Mouse (Mus musculus) small intestine, adult 2 months (tissue): ENCODE measurements around the gene Lrr1.

Experiments
- CTCF ChIP-seq: fragments of 200-500 bp; IDR thresholded peaks from 2 replicates; pipeline ENCODE4 v1.5.1; 2012; ENCODE audit warnings: low read depth, mild to moderate bottlenecking, control low read depth, inconsistent platforms, low read length, moderate library complexity, mixed read lengths; ENCODE audit not compliant: insufficient replicate concordance, insufficient read length; ENCODE audit errors: extremely low read depth
- POLR2A ChIP-seq: fragments of 200-500 bp; IDR thresholded peaks from 2 replicates; pipeline ENCODE4 v1.6.1; 2012; ENCODE audit warnings: low read depth, mild to moderate bottlenecking, control low read depth, inconsistent platforms, low read length, moderate library complexity

GRCm38 (mm10) chr12:69171307-69171706 lies 2.7 kb downstream of the Lrr1 start:
- TF ChIP-seq CTCF = no peak
- TF ChIP-seq POLR2A = no peak
